Mouse (Mus musculus) cerebellum, adult 9-11 months (tissue): ENCODE measurements around the gene Sdc1.
A peak's percentile ranks its signal among the peaks of the same experiment; 100 is the strongest.

Source experiments
- DNase-seq: peaks from one replicate; pipeline ENCODE4 v3.0.0; 2022

Sdc1 gene

GRCm38 (mm10) chr12:8770946-8771843 lies at the start of gene Sdc1:
Sdc1 (plus strand) TSS chr12:8771323.
- DNase-seq: peak; percentile 84

GRCm38 (mm10) chr12:8726890-8727289 lies 44.2 kb upstream of the Sdc1 start:
- DNase-seq: no peak

DNA sequence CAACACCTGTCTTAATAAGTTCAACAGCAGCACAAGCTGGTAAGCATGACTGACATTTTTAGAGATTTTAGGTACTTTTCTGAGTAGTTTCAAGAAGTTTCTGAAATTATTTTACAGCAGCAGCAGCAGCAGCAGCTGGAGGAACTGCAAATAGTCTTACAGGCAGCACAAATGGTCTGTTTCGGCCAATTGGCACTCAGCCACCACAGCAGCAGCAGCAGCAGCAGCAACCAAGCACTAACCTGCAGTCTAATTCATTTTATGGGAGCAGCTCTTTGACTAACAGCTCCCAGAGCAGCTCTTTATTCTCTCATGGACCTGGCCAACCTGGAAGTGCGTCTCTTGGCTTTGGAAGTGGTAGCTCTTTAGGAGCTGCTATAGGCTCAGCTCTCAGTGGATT lies 42.4 kb upstream of the Sdc1 start:
- no peak for DNase-seq

- no peak for DNase-seq
Measured at GRCm38 (mm10) chr12:8753654-8754053, 17.5 kb upstream of the Sdc1 start.

- DNase-seq: no peak
Measured at GRCm38 (mm10) chr12:8754116-8754515, 17.0 kb upstream of the Sdc1 start.

- DNase-seq: no peak
Measured at GRCm38 (mm10) chr12:8758029-8758428, 13.1 kb upstream of the Sdc1 start.

- DNase-seq: no peak
Measured at GRCm38 (mm10) chr12:8759115-8759514, 12.0 kb upstream of the Sdc1 start.

- DNase-seq: no peak
Measured at GRCm38 (mm10) chr12:8759779-8760178, 11.3 kb upstream of the Sdc1 start.

DNA sequence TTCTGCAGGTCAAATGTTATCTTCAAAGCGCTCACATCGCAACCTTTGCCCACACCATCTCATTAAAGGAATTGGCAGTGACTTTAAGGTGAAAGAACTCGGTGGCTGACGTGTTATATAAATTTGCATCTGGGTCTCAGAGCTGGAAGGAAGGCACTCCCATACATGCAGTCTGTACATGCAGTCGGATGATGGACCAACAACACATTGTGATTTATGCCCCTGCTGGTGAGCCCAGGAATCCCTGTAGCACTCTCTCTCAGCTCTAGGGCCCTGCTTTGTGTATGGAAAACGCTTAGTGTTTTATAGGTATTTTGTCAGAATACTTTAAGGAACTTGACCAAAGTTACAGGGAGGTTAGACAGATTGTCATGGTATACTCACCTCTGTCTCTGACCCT lies 10.6 kb upstream of the Sdc1 start:
- no peak for DNase-seq

DNA sequence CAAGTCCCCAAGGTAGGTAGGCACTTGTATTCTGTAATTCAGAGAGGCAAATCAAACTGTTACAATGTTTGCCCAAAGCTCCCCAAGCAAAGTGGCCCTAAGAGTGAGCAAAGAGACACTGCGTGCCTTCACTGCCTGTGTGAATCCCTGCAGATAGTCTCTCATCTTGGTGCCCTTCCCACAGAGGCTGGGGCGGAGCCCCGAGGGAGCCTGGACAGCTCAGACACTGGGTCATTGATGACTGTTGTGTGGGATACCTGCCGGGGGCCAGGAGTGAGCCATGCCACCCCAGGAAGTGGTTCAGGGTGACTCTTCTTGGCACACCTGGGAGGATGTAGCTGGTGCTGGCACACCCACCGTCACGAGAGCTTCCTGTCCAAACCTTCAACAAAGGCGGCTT lies 10.1 kb upstream of the Sdc1 start:
- DNase-seq: no peak

DNA sequence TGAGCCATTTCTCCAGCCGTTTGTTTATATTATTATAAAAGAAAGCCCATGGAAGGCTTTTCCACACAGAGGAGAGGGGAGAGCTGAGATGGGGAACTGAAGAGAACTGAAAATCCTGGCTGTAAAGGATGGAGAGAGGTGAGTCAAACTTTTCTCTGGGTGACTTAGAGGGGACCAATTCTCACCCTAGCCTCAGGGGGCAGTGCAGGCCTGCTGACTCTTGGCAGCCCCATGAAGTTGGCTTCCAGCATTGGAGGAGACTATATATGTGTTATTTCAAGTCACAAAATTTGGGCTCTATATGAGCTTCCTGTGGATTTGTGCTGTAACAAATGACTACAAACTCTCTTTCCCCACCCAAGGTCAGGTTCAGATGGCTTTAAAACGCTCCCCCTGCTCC lies 8.5 kb upstream of the Sdc1 start:
- DNase-seq: peak; percentile 1

- peak; percentile 1 for DNase-seq
Measured at GRCm38 (mm10) chr12:8764221-8764930, 6.7 kb upstream of the Sdc1 start.

- peak; percentile 64 for DNase-seq
Measured at GRCm38 (mm10) chr12:8771844-8772380, 789 bp downstream of the Sdc1 start.

DNA sequence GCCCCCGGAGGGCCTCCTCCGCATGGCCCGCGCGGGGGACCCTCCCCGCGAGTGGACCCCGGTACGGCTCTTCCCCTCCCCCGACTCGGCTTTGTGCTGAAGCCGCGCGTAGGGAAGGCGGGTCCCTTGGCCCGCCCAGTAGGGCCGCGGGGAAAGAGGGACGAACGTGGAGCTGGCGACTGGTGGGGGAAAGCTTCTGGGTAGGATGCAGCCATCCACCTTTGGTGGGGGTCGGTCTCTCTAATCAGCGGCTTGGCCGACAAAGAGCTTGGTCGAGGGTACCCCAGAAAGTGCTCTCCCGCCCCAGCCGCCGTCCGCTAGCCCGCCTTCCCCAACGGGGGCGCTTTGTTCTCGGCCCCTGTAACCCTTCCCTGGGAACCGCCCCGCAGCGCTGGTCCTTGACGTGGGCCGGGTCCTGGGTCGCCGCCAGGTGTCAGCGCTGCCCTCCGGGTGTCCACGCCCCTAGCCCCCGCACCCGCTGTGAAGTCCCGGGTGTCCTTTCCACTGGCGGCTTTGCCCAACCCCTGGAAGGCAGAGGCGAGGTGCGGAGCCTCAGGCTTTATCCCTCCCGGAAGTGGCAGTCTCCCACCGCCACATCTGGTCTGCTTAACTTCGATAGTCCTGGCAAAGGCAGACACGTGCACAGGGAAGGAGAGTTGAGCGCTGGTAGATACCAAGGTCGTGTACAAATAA lies 1.5 kb downstream of the Sdc1 start:
- peak; percentile 63 for DNase-seq

DNA sequence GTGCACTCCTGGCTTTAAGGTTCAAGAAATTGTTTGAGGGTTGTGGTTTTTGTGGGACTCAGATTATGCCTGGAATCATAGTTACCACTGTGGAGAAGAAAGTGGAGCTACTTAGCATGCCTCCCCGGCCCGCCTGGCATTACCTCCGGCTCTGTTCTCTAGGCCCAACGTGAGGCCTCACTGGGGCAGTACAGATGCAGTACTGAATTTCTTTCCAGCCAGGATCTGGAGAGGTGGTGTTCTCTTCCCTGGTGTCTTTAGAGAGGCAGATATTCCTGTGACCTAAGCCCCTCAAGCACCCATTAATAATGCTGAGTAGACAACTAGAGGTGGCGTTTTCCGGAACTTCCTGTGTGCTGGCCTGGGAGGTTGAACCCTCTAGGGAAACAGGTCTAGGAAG lies 2.2 kb downstream of the Sdc1 start:
- no peak for DNase-seq

DNA sequence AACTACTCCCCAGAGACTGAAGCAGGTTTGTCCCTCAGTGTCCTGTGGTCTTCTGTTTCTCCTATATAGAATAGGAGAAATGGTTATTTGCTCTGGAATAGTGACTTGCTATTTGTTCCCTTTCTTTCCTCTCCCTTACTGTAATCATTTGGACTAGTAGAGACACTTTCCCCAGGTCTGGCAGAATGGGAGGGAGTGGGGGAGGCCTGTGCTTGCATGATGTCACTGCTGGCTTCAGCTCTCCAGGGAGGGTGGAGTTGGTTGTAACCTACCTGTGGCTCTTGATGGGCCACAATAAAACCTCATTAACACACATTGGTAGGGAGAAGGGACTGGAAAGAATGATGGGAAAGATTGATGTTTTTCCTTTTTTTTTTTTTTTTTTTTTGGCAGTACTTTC lies 3.1 kb downstream of the Sdc1 start:
- DNase-seq: no peak

GRCm38 (mm10) chr12:8776206-8776605 lies 5.1 kb downstream of the Sdc1 start:
- no peak for DNase-seq

DNA sequence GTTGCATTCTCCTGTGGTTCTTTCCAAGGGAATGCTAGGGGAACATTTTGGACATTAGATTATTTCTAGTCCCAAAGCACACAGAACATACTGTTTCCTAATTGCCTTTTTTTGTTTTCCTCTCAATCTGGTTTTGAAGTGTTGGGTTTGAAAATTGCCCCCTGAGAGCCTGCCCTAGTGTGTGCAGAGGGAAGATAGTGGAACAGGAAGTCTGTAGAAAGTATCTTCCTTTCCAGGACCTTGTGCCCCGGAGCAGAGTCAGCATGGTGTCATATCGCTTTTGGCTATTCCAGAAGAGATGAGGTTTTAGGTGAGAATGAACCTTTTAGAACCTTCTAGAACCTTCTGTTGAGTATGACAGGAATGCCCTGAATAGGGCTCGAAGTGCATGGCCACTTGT lies 5.6 kb downstream of the Sdc1 start:
- no peak for DNase-seq

- no peak for DNase-seq
Measured at GRCm38 (mm10) chr12:8778106-8778505, 7.0 kb downstream of the Sdc1 start.

DNA sequence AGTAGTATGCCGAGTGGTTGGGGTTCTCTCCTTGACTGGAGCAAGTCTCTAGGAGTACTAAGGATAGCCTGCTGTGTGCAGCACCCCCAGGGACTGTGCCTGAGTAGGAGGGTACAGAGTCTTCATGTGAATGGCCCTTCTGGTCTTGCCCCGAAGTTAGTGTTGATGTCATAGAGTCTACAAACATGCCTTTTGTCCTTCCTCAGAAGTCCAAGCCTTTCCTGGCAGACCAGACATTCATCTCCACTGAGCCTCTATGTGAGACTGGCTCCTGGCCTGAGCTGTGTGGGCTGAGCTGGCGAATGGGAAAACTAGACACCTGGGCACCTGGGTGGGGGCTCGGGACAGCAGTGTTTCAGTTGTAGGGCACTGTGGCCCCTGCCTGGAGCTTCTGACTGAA lies 8.7 kb downstream of the Sdc1 start:
- no peak for DNase-seq

GRCm38 (mm10) chr12:8781121-8781520 lies 10.0 kb downstream of the Sdc1 start:
- DNase-seq: no peak

DNA sequence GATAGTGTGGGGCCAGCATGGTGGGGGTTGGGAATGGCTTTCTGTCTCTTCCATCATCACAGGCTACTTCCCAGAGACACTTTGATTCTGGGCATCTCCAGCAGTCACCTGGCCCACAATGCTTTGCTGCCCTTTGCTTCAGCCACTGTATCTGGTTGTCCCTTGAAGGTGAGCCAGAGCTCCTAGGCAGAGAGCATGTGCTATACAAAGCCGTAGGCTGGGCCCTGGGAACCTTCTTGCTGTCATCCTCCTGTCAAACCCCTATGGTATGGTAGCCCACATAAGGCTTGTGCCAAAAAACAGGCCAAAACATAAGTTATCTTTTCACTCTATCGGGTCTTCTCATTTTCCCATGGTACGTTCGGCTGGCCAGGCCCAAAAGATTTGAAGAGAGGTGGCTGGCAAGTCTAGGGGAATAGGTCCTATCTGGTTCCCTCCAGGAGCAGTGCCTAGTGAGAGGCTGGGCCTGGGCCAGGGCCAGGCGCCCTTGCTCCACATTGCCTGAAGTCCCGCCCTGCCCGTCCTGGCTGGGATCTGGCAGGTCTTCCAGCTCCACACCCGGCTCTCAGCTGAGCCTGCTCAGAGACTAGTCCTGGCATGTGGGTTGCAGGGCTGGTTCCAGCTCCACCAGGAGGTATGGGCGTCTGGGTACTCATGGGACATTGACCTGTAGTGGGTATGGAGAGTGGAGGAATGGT lies 10.7 kb downstream of the Sdc1 start:
- DNase-seq: peak; percentile 86

DNA sequence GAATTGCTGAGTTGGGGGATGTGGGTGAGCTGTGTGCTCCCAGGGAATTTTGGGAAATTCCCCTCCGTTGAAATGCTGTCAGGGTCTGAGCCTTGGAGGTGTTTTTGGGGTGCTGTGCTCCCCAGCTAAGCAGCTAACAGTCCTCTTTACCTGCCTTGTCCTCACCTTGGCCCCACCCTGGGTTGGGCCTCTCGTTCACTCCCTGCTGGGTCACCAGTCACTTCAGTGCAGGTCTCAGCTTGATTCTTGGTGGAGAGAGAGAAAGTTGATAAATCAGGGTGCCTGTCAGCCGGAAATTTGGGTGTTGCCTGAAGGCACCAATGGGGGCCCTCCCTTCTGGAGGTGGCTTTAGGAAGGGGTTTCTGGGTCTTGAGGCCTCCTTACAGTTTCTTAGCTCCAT lies 11.4 kb downstream of the Sdc1 start:
- no peak for DNase-seq
